Mouse (Mus musculus): ENCODE measurements around the gene Gm30191.

DNA sequence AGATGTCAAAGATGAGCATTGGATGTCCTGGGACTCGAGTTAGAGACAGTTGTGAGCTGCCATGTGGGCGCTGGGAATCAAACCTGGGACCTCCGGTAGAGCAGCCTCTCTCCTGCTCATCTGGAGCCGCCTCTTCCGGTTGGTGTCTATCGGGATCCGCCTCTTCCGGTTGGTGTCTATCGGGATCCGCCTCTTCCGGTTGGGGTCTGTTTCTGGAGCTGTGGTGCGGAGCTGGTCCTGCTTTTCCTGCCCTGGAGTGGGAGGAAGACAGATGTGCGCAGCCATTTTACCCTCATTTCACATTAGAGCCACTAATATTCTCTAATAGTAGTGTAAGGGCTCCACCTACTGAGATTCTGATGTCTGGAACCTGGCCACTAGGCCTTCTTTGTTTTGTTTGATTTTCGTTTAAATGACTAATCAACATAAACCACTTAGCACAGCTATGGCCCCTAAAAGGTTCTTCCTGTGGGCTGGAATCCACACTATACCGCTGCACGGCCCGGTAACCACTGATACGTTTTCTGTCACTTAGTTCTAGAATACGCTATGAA, 21.4 kb downstream of the Gm30191 start:
- TF ChIP-seq CTCF (IDR thresholded peaks at IDR 0.05; ENCODE audit: borderline replicate concordance, extremely low read depth, insufficient read depth, insufficient read length), result no peak
- no peak for TF ChIP-seq POLR2A (IDR thresholded peaks at IDR 0.05; ENCODE audit: borderline replicate concordance, extremely low read depth, insufficient read depth, insufficient read length, poor library complexity, severe bottlenecking)
